Mouse (Mus musculus): ENCODE measurements around the gene Sspo. TPM values are rescaled to one million over a fixed set of nuclear protein-coding genes. Genes with fewer than 3 reads are reported as not detected.
A peak's percentile ranks its signal among the peaks of the same experiment; 100 is the strongest.

The Sspo gene
- polyA plus RNA-seq, 1 experiment from 2014 or later = 0.58 TPM

DNA sequence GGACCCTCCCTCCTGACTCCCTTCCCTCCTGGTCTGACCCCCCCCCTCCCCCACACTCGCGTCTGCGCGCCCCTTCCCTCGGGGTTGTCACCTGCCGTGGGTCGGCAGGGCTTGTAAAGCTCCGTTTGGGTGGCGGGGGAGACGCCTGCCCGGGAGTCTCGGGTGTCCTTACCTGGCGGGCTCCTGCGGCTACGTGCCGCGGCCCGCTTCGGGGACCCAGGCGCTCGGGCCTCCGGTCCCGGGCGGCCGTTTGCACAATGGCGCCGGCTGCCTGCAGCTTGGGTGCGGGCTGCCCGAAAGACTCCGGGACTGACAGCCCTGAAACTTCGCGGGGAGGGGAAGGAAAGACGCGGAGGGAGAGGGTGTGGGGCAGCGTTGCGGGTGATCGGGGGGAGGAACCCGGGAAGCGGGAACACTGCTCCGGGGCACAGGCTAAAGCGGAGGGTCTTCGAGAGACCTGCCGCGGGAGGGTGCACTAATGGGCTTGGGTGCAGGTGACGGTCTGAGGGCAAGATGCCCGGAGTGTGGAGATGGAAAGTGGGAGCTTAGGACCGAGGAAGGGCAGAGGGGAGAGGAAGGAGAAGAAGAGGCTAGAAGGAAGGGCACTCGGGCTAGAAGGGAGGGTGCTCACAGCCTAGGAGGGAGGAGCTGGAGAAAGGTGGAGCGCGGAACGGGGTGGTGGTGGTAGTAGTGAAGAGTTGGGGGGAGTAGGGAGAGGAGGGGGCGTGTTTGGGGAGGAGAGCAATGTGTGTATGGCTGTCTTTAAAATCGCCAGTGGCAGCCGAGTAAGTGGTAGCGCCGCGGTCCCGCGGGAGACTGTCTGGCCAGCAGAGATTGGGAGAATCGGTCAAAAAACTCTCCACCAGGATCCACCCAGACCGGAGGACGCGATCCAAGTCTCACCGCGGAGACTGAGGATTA lies 2.6 kb upstream of the Sspo start, which contains the start of gene Zfp467:
TSS of gene Zfp467 (minus strand) at position 645 of the 921 bp plus-strand sequence.
- H3K4me2 ChIP-seq (ENCODE audit: low read length) = peak within 1 kb of the TSS; percentile 93
- H3K4me3 ChIP-seq (ENCODE audit: control insufficient read depth in 1 of 2, insufficient read depth in 1 of 2, low read depth in 1 of 2, low read length in 2 of 2) = peak within 1 kb of the TSS; percentile 89
- H3K27me3 ChIP-seq (ENCODE audit: control insufficient read depth, insufficient read depth, low read length) = no peaks in the 10 kb centered on the region
- H3K27ac ChIP-seq (replicated peaks in 1 of 2; ENCODE audit: control insufficient read depth in 1 of 2, insufficient read depth in 1 of 2, low read depth in 2 of 2, low read length in 2 of 2) = peak within 1 kb of the TSS; percentile 83 to 94
- WGBS = under 1% methylated on average over 65 of the region's 65 CpGs
- no peaks in the 10 kb centered on the region for H3K9me3 ChIP-seq (ENCODE audit: control insufficient read depth, low read length)
- H3K36me3 ChIP-seq (ENCODE audit: control insufficient read depth, insufficient read depth, low read length) = peaks cover 27% of the 10 kb centered on the region
- peaks cover 16 to 25% of the 10 kb centered on the region in 2 experiments for H3K4me1 ChIP-seq (ENCODE audit: control insufficient read depth in 2 of 2, insufficient read depth in 2 of 2, low read length in 2 of 2)
- peak; percentile 23; the same call in 1 of the 2 replicates for ATAC-seq (ENCODE audit: insufficient number of reproducible peaks, insufficient read depth, low FRiP score, low read depth)
- H3K9ac ChIP-seq (ENCODE audit: low read length) = peak within 1 kb of the TSS; percentile 94

DNA sequence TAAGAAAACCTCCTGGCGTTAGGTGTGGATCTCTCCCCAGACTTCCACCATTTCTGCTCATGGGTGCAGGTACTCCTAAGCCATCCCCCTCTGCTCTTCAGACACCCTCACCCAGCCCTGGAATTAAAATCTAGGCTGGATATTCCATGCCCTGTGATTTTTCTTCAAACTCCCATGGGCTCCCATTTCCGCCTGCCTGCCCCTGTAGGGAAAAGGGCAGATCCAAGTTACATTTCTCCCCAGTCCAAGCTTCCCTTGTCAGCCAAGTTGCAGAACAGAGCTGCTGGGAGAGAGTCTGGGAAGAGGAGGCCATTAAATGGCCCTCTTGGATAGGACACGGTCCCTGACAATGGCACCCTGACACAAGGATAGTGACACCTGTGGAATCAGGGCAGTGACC lies 1.8 kb upstream of the Sspo start:
- Histone ChIP-seq H3K4me1 (ENCODE audit: control insufficient read depth in 2 of 2, insufficient read depth in 2 of 2, low read length in 2 of 2) (peaks cover 11 to 16% of the 10 kb centered on the region in 2 experiments), H3K36me3 (ENCODE audit: control insufficient read depth, insufficient read depth, low read length) (peaks cover 19% of the 10 kb centered on the region), H3K9ac (ENCODE audit: low read length) (peak overlapping the region; percentile 94), H3K9me3 (ENCODE audit: control insufficient read depth, low read length) (no peaks in the 10 kb centered on the region), H3K4me3 (ENCODE audit: control insufficient read depth in 1 of 2, insufficient read depth in 1 of 2, low read depth in 1 of 2, low read length in 2 of 2) (peak overlapping the region; percentile 89; a peak in 3 of 4 replicates), H3K27ac (replicated peaks in 1 of 2; ENCODE audit: control insufficient read depth in 1 of 2, insufficient read depth in 1 of 2, low read depth in 2 of 2, low read length in 2 of 2) (peak overlapping the region; percentile 44 to 94), H3K27me3 (ENCODE audit: control insufficient read depth, insufficient read depth, low read length) (no peaks in the 10 kb centered on the region), H3K4me2 (ENCODE audit: low read length) (peak overlapping the region; percentile 93)
- WGBS = 42% methylated on average over 3 of the region's 3 CpGs
- ATAC-seq (ENCODE audit: insufficient number of reproducible peaks, insufficient read depth, low FRiP score, low read depth) = no peak

DNA sequence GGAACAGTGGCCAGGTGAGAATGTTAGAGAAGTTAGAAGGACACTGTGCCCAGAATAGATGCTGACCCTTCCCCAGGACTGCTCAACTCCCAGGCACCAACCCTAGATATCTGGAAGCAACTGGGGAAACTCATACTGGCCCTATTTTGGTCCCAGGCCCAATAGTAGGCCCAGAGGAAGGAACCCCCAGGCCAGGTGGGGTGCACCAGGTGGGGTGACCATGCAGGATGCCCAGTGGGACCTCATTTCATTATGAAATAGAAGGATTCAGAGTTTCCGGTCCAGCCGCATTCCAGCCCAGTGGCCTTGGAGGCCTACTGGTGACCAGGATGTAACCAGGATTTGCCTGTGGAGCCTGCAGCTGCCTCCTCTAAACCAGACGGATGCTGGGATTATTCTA lies 1.1 kb upstream of the Sspo start:
- Histone ChIP-seq H3K4me2 (ENCODE audit: low read length) (no peak overlapping the region), H3K9me3 (ENCODE audit: control insufficient read depth, low read length) (no peaks in the 10 kb centered on the region), H3K27me3 (ENCODE audit: control insufficient read depth, insufficient read depth, low read length) (no peaks in the 10 kb centered on the region), H3K4me3 (ENCODE audit: control insufficient read depth in 1 of 2, insufficient read depth in 1 of 2, low read depth in 1 of 2, low read length in 2 of 2) (no peak overlapping the region), H3K27ac (replicated peaks in 1 of 2; ENCODE audit: control insufficient read depth in 1 of 2, insufficient read depth in 1 of 2, low read depth in 2 of 2, low read length in 2 of 2) (no peak overlapping the region), H3K36me3 (ENCODE audit: control insufficient read depth, insufficient read depth, low read length) (peaks cover 13% of the 10 kb centered on the region), H3K4me1 (ENCODE audit: control insufficient read depth in 2 of 2, insufficient read depth in 2 of 2, low read length in 2 of 2) (peaks cover 11 to 14% of the 10 kb centered on the region in 2 experiments), H3K9ac (ENCODE audit: low read length) (no peak overlapping the region)
- WGBS = 87% methylated on average over 3 of the region's 3 CpGs
- ATAC-seq (ENCODE audit: insufficient number of reproducible peaks, insufficient read depth, low FRiP score, low read depth) = no peak

DNA sequence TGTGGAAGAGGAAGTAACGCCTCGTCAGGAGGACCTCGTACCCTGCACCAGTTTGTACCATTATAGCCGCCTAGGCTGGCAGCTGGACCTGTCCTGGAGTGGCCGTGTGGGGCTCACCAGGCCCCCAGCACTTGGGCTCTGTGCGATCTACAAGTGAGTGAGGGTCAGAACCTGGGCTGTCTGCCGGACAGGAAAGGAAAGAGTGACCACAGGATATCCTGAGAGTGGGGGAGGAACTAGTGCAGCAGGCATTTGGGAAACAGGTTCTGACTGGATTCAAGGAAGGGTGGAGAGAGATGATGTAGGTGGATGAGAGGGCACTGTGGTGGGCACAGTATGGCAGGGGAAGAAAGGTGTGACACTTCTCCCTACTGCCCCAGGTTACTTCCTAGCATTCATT lies 498 bp downstream of the Sspo start:
- Histone ChIP-seq H3K4me3 (ENCODE audit: control insufficient read depth in 1 of 2, insufficient read depth in 1 of 2, low read depth in 1 of 2, low read length in 2 of 2) (no peak overlapping the region), H3K4me1 (ENCODE audit: control insufficient read depth in 2 of 2, insufficient read depth in 2 of 2, low read length in 2 of 2) (peaks cover 7 to 9% of the 10 kb centered on the region in 2 experiments), H3K27ac (replicated peaks in 1 of 2; ENCODE audit: control insufficient read depth in 1 of 2, insufficient read depth in 1 of 2, low read depth in 2 of 2, low read length in 2 of 2) (peak overlapping the region; percentile 44 to 45; a peak in 3 of 4 replicates), H3K9ac (ENCODE audit: low read length) (no peak overlapping the region), H3K36me3 (ENCODE audit: control insufficient read depth, insufficient read depth, low read length) (no peaks in the 10 kb centered on the region), H3K9me3 (ENCODE audit: control insufficient read depth, low read length) (no peaks in the 10 kb centered on the region), H3K27me3 (ENCODE audit: control insufficient read depth, insufficient read depth, low read length) (no peaks in the 10 kb centered on the region), H3K4me2 (ENCODE audit: low read length) (no peak overlapping the region)
- WGBS = 51% methylated on average over 7 of the region's 7 CpGs
- ATAC-seq (ENCODE audit: insufficient number of reproducible peaks, insufficient read depth, low FRiP score, low read depth) = no peak

DNA sequence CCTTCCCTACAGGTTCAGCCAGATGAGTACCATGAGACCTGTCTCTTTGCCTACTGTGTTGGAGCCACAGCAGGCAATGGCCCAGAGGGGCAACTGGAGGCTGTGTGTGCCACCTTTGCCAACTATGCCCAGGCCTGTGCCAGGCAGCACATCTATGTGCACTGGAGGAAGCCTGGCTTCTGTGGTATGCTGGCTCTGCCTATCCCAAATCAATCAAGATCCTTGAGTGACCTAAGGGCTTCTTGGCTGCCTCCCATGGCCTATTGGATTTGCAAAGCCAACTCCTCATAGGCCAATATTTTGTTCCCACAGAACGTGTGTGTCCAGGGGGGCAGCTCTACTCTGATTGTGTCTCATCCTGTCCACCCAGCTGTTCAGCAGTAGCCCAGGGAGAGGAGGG lies 4.1 kb downstream of the Sspo start:
- Histone ChIP-seq H3K9me3 (ENCODE audit: control insufficient read depth, low read length) (no peaks in the 10 kb centered on the region), H3K4me3 (ENCODE audit: control insufficient read depth in 1 of 2, insufficient read depth in 1 of 2, low read depth in 1 of 2, low read length in 2 of 2) (no peak overlapping the region), H3K4me2 (ENCODE audit: low read length) (no peak overlapping the region), H3K27ac (replicated peaks in 1 of 2; ENCODE audit: control insufficient read depth in 1 of 2, insufficient read depth in 1 of 2, low read depth in 2 of 2, low read length in 2 of 2) (no peak overlapping the region), H3K27me3 (ENCODE audit: control insufficient read depth, insufficient read depth, low read length) (no peaks in the 10 kb centered on the region), H3K36me3 (ENCODE audit: control insufficient read depth, insufficient read depth, low read length) (no peaks in the 10 kb centered on the region), H3K4me1 (ENCODE audit: control insufficient read depth in 2 of 2, insufficient read depth in 2 of 2, low read length in 2 of 2) (no peaks in the 10 kb centered on the region), H3K9ac (ENCODE audit: low read length) (no peak overlapping the region)
- 52% methylated on average over 1 of the region's 1 CpGs for WGBS
- ATAC-seq (ENCODE audit: insufficient number of reproducible peaks, insufficient read depth, low FRiP score, low read depth) = no peak

DNA sequence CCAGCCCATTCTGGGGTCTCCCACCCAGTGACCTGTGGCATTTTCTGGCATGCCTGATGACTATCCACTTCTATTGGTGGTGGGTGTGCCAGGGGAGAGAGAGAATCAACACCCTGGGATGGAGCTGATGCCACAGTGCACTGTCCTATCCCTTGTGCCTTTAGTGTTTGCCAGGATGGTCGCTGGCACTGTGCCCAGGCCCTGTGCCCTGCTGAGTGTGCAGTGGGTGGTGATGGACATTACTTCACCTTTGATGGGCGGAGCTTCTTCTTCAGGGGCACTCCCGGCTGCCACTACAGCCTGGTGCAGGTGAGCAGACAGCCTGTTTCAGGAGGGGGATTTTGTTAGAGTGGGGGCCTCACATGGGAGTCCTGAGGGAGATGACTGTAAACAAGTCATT lies 4.7 kb downstream of the Sspo start:
- Histone ChIP-seq H3K9me3 (ENCODE audit: control insufficient read depth, low read length) (no peaks in the 10 kb centered on the region), H3K4me3 (ENCODE audit: control insufficient read depth in 1 of 2, insufficient read depth in 1 of 2, low read depth in 1 of 2, low read length in 2 of 2) (no peak overlapping the region), H3K27me3 (ENCODE audit: control insufficient read depth, insufficient read depth, low read length) (no peaks in the 10 kb centered on the region), H3K27ac (replicated peaks in 1 of 2; ENCODE audit: control insufficient read depth in 1 of 2, insufficient read depth in 1 of 2, low read depth in 2 of 2, low read length in 2 of 2) (no peak overlapping the region), H3K4me1 (ENCODE audit: control insufficient read depth in 2 of 2, insufficient read depth in 2 of 2, low read length in 2 of 2) (no peaks in the 10 kb centered on the region), H3K4me2 (ENCODE audit: low read length) (no peak overlapping the region), H3K36me3 (ENCODE audit: control insufficient read depth, insufficient read depth, low read length) (no peaks in the 10 kb centered on the region), H3K9ac (ENCODE audit: low read length) (no peak overlapping the region)
- ATAC-seq (ENCODE audit: insufficient number of reproducible peaks, insufficient read depth, low FRiP score, low read depth) = no peak
- 66% methylated on average over 3 of the region's 3 CpGs for WGBS

DNA sequence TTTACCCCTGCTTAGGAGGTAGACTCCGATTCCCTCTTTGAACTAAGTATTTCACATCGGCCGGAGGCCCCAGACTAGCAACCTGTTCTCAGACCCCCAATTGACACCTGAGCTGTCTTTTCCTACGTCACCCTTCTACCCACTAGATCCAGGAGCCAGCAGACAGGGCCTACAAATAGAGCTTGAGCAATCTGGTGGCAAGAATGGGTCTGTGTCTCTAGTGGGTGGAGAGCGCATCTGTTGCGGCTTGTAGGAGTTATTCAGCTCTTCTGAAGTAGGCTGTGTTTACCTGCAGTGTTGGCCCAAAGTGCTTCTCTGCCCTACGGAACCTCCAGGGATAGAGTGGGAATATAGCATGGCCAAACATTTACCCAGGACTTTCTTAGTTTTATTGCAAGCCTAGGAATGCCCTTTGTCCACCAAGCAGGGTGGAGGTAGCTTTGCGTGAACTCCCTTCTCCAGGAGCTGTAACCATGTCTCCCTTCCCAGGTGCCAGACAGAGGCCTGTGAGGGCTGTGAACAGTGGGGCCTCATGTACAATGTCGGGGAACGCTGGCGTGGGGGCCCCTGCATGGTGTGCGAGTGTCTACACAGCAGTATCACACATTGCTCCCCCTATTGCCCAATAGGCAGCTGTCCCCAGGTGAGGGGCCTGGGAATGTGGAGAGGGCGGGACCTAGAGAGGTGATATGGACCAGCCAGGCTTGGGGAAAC lies 17.1 kb downstream of the Sspo start:
- 87% methylated on average over 13 of the region's 13 CpGs for WGBS

More for the DNA sequence above, 17.1 kb downstream of the Sspo start:
- H3K4me2 ChIP-seq (ENCODE audit: low read length) = no peak overlapping the region
- no peak overlapping the region for H3K9ac ChIP-seq (ENCODE audit: low read length)
- H3K27ac ChIP-seq (replicated peaks in 1 of 2; ENCODE audit: control insufficient read depth in 1 of 2, insufficient read depth in 1 of 2, low read depth in 2 of 2, low read length in 2 of 2) = no peak overlapping the region
- H3K4me1 ChIP-seq (ENCODE audit: control insufficient read depth in 2 of 2, insufficient read depth in 2 of 2, low read length in 2 of 2) = no peaks in the 10 kb centered on the region
- no peaks in the 10 kb centered on the region for H3K9me3 ChIP-seq (ENCODE audit: control insufficient read depth, low read length)
- no peaks in the 10 kb centered on the region for H3K27me3 ChIP-seq (ENCODE audit: control insufficient read depth, insufficient read depth, low read length)
- no peak for ATAC-seq (ENCODE audit: insufficient number of reproducible peaks, insufficient read depth, low FRiP score, low read depth)
- H3K4me3 ChIP-seq (ENCODE audit: control insufficient read depth in 1 of 2, insufficient read depth in 1 of 2, low read depth in 1 of 2, low read length in 2 of 2) = no peak overlapping the region
- no peaks in the 10 kb centered on the region for H3K36me3 ChIP-seq (ENCODE audit: control insufficient read depth, insufficient read depth, low read length)
